In genomic region chr14:36584065-36584635, GRCm38 (mm10) we compare ENCODE assay signal across 8 mouse cellular contexts.
DNase-seq lines count a peak whose midpoint lies in the region; ATAC-seq lines count a peak whose summit lies in the region.

No protein-coding gene starts in this region.

- H3K4me3 ChIP-seq in forebrain, embryonic 14.5 days (ENCODE audit: low read depth, low read length) = no peak overlapping the region
- H3K4me3 ChIP-seq in forebrain, embryonic 11.5 days (ENCODE audit: low read depth, low read length) = no peak overlapping the region
- H3K4me3 ChIP-seq in neural tube, embryonic 14.5 days (ENCODE audit: low read depth, low read length) = no peak overlapping the region

- no peaks in the 10 kb centered on the region for H3K36me3 ChIP-seq in forebrain, embryonic 14.5 days (ENCODE audit: control insufficient read depth, insufficient read depth, low read length)
- H3K36me3 ChIP-seq in forebrain, embryonic 11.5 days (ENCODE audit: control insufficient read depth, insufficient read depth, low read length) = no peaks in the 10 kb centered on the region
- H3K36me3 ChIP-seq in neural tube, embryonic 14.5 days (ENCODE audit: control insufficient read depth, insufficient read depth, low read length) = no peaks in the 10 kb centered on the region

- no peak for ATAC-seq in forebrain, embryonic 14.5 days
- no peak for ATAC-seq in forebrain, embryonic 11.5 days (replicated peaks; ENCODE audit: low FRiP score)
- peak; percentile 28; the same call in 1 of the 2 replicates for ATAC-seq in neural tube, embryonic 14.5 days (ENCODE audit: low read depth)
- ATAC-seq in monocyte, adult 5-6 weeks (replicated peaks; ENCODE audit: insufficient number of reproducible peaks, low FRiP score, low TSS enrichment, poor library complexity, severe bottlenecking) = no peak

- no peaks in the 10 kb centered on the region for H3K4me1 ChIP-seq in forebrain, embryonic 14.5 days (ENCODE audit: control insufficient read depth, insufficient read depth, low read length)
- H3K4me1 ChIP-seq in forebrain, embryonic 11.5 days (replicated peaks; ENCODE audit: control insufficient read depth, insufficient read depth, low read length) = no peaks in the 10 kb centered on the region
- H3K4me1 ChIP-seq in neural tube, embryonic 14.5 days (ENCODE audit: control insufficient read depth, insufficient read depth, low read length) = no peaks in the 10 kb centered on the region

- no peak overlapping the region for H3K4me2 ChIP-seq in forebrain, embryonic 14.5 days (ENCODE audit: low read length)
- no peak overlapping the region for H3K4me2 ChIP-seq in forebrain, embryonic 11.5 days (ENCODE audit: low read depth, low read length, severe bottlenecking)
- no peak overlapping the region for H3K4me2 ChIP-seq in neural tube, embryonic 14.5 days (ENCODE audit: low read depth, low read length)

- H3K27me3 ChIP-seq in forebrain, embryonic 14.5 days (replicated peaks; ENCODE audit: control insufficient read depth, insufficient read depth, low read length) = no peaks in the 10 kb centered on the region
- no peaks in the 10 kb centered on the region for H3K27me3 ChIP-seq in forebrain, embryonic 11.5 days (ENCODE audit: control insufficient read depth, insufficient read depth, low read length)
- H3K27me3 ChIP-seq in neural tube, embryonic 14.5 days (ENCODE audit: control insufficient read depth, insufficient read depth, low read length) = no peaks in the 10 kb centered on the region

- WGBS in forebrain, embryonic 14.5 days = 50% methylated on average over 4 of the region's 4 CpGs
- 51% methylated on average over 4 of the region's 4 CpGs for WGBS in forebrain, embryonic 11.5 days
- 53% methylated on average over 4 of the region's 4 CpGs for WGBS in neural tube, embryonic 14.5 days

- H3K27ac ChIP-seq in forebrain, embryonic 14.5 days (ENCODE audit: low read depth, low read length) = no peak overlapping the region
- no peak overlapping the region for H3K27ac ChIP-seq in forebrain, embryonic 11.5 days (ENCODE audit: low read depth, low read length)
- no peak overlapping the region for H3K27ac ChIP-seq in neural tube, embryonic 14.5 days (ENCODE audit: low read depth, low read length)

- no peak overlapping the region for H3K9ac ChIP-seq in forebrain, embryonic 14.5 days (ENCODE audit: low read length)
- H3K9ac ChIP-seq in forebrain, embryonic 11.5 days (ENCODE audit: low read length) = no peak overlapping the region
- H3K9ac ChIP-seq in neural tube, embryonic 14.5 days (replicated peaks; ENCODE audit: low read depth, low read length) = no peak overlapping the region

- H3K9me3 ChIP-seq in forebrain, embryonic 14.5 days (replicated peaks; ENCODE audit: control insufficient read depth, low read length) = no peaks in the 10 kb centered on the region
- H3K9me3 ChIP-seq in forebrain, embryonic 11.5 days (ENCODE audit: control insufficient read depth, low read length) = no peaks in the 10 kb centered on the region
- no peaks in the 10 kb centered on the region for H3K9me3 ChIP-seq in neural tube, embryonic 14.5 days (ENCODE audit: control insufficient read depth, low read length)

- DNase-seq in forebrain, embryonic 14.5 days (ENCODE audit: low spot score) = peak; percentile 35
- no peak for DNase-seq in forebrain, embryonic 11.5 days (ENCODE audit: low spot score)
- peak; percentile 17 to 26 for DNase-seq in right cerebral cortex, adult 2 months (ENCODE audit: low spot score in 2 of 2)
- DNase-seq in right cerebral cortex, postnatal 4 days = no peak
- DNase-seq in kidney, postnatal 10 days = peak; percentile 5
- no peak for DNase-seq in MN1 (ENCODE audit: low spot score)

Comparison
In these comparisons a context has a peak if more than half of its experiments do, and no peak if none do; other contexts are left out.
1. DNase-seq: peak in forebrain, embryonic 14.5 days (single experiment), right cerebral cortex, adult 2 months (2 of 2) and kidney, postnatal 10 days (single experiment); none in forebrain, embryonic 11.5 days (single experiment), right cerebral cortex, postnatal 4 days (single experiment) and MN1 (single experiment).